Mouse (Mus musculus) granulocyte monocyte progenitor cell, adult 5-6 weeks (primary cell): ENCODE data around the gene Acap3. TPM values are rescaled to one million over a fixed set of nuclear protein-coding genes. Genes with fewer than 3 reads are reported as not detected.

Experiments used
- ATAC-seq: replicated peaks from 2 replicates; pipeline ENCODE4 v1.8.0; 2016; ENCODE audit warnings: mild to moderate bottlenecking, moderate TSS enrichment, inconsistent platforms; ENCODE audit not compliant: poor library complexity, severe bottlenecking
- total RNA-seq, 2 experiments: library from RNA; stranded (forward) in 1 of 2; stranded (reverse) in 1 of 2; fragments of 200-712, 200-1000 nt in 1 of 2; fragments of >200 nt in 1 of 2; fragmentation: Nextera tagmentation in 1 of 2; gene quantifications; 2 replicates each; pipeline ENCODE4 v1.2.3; 2014 to 2017

Acap3 gene
- total RNA-seq, 2 experiments from 2014 or later, result 6.0 to 10.7 TPM

- ATAC-seq, result no peak
Observed at GRCm38 (mm10) chr4:155883587-155883986, 8.0 kb upstream of the Acap3 start.

- peak; percentile 81 for ATAC-seq
Observed at GRCm38 (mm10) chr4:155886330-155886729, 5.3 kb upstream of the Acap3 start.

GRCm38 (mm10) chr4:155887674-155888073 is 3.9 kb upstream of the Acap3 start:
- no peak for ATAC-seq

GRCm38 (mm10) chr4:155888181-155888580 is 3.4 kb upstream of the Acap3 start:
- ATAC-seq, result no peak

GRCm38 (mm10) chr4:155889316-155889715 is 2.3 kb upstream of the Acap3 start:
- no peak for ATAC-seq

- ATAC-seq, result peak; percentile 12
Observed at GRCm38 (mm10) chr4:155891011-155891471, 581 bp upstream of the Acap3 start.

- ATAC-seq, result peak; percentile 61
Observed at GRCm38 (mm10) chr4:155892017-155892416, 395 bp downstream of the Acap3 start.

GRCm38 (mm10) chr4:155892438-155893211 is 1.0 kb downstream of the Acap3 start:
- ATAC-seq, result peak; percentile 10; the same call in 1 of the 2 replicates

- ATAC-seq, result no peak
Observed at GRCm38 (mm10) chr4:155893212-155893690, 1.6 kb downstream of the Acap3 start.

- peak; percentile 50 for ATAC-seq
Observed at GRCm38 (mm10) chr4:155894311-155894881, 2.8 kb downstream of the Acap3 start.

GRCm38 (mm10) chr4:155895216-155895615 is 3.6 kb downstream of the Acap3 start:
- ATAC-seq, result no peak

GRCm38 (mm10) chr4:155895826-155896225 is 4.2 kb downstream of the Acap3 start:
- no peak for ATAC-seq

- no peak for ATAC-seq
Observed at GRCm38 (mm10) chr4:155896461-155896860, 4.8 kb downstream of the Acap3 start.

GRCm38 (mm10) chr4:155898318-155898717 is 6.7 kb downstream of the Acap3 start:
- no peak for ATAC-seq

- no peak for ATAC-seq
Observed at GRCm38 (mm10) chr4:155899355-155899754, 7.7 kb downstream of the Acap3 start.

GRCm38 (mm10) chr4:155901205-155901604 is 9.6 kb downstream of the Acap3 start:
- no peak for ATAC-seq

- ATAC-seq, result no peak
Observed at GRCm38 (mm10) chr4:155903246-155903645, 11.6 kb downstream of the Acap3 start.

- peak; percentile 40; the same call in 1 of the 2 replicates for ATAC-seq
Observed at GRCm38 (mm10) chr4:155904318-155905102, 12.9 kb downstream of the Acap3 start.

GRCm38 (mm10) chr4:155905634-155906033 is 14.0 kb downstream of the Acap3 start:
- no peak for ATAC-seq

- no peak for ATAC-seq
Observed at GRCm38 (mm10) chr4:155906125-155906524, 14.5 kb downstream of the Acap3 start.

- no peak for ATAC-seq
Observed at GRCm38 (mm10) chr4:155907003-155907402, 15.4 kb downstream of the Acap3 start.
